Mouse (Mus musculus) heart, embryonic 11.5 days (tissue): ENCODE data around the gene Col4a2. TPM values are rescaled to one million over a fixed set of nuclear protein-coding genes. Genes with fewer than 3 reads are reported as not detected.

Source experiments
- ATAC-seq: fragments of 200-750 bp; cut with Nextera tagmentation; replicated peaks from 2 replicates; pipeline ENCODE4 v1.8.0; 2017; ENCODE audit warnings: moderate library complexity; ENCODE audit not compliant: insufficient number of reproducible peaks, low FRiP score, low TSS enrichment
- H3K27ac ChIP-seq: fragments of 300-500 bp; sonication (generic); 2 replicates; pipeline ENCODE4 v1.5.1; 2014; ENCODE audit warnings: mild to moderate bottlenecking, low read depth, low read length
- H3K27me3 ChIP-seq: fragments of 300-500 bp; sonication (generic); 2 replicates; pipeline ENCODE4 v1.6.1; 2014; ENCODE audit warnings: mild to moderate bottlenecking, low read length, mixed read lengths; ENCODE audit not compliant: control insufficient read depth, insufficient read depth
- H3K36me3 ChIP-seq: fragments of 300-500 bp; sonication (generic); 2 replicates; pipeline ENCODE4 v1.6.1; 2014; ENCODE audit warnings: mild to moderate bottlenecking, low read length, moderate library complexity, mixed read lengths; ENCODE audit not compliant: control insufficient read depth, insufficient read depth
- H3K4me1 ChIP-seq: fragments of 300-500 bp; sonication (generic); 2 replicates; pipeline ENCODE4 v1.6.1; 2014; ENCODE audit warnings: low read length; ENCODE audit not compliant: control insufficient read depth, insufficient read depth
- H3K4me2 ChIP-seq: fragments of 300-500 bp; sonication (generic); 2 replicates; pipeline ENCODE4 v1.6.1; 2014; ENCODE audit warnings: mild to moderate bottlenecking, moderate library complexity
- H3K4me3 ChIP-seq: fragments of 300-500 bp; sonication (generic); 2 replicates; pipeline ENCODE4 v1.5.1; 2014; ENCODE audit warnings: low read depth, low read length
- H3K9ac ChIP-seq: fragments of 300-500 bp; sonication (generic); 2 replicates; pipeline ENCODE4 v1.6.1; 2014; ENCODE audit warnings: mild to moderate bottlenecking, low read depth, low read length, moderate library complexity
- H3K9me3 ChIP-seq: fragments of 300-500 bp; sonication (generic); replicated peaks from 2 replicates; pipeline ENCODE4 v1.6.1; 2016; ENCODE audit warnings: low read length; ENCODE audit not compliant: control insufficient read depth
- WGBS: fragments of 180-500 bp; shearing (Covaris S2); extraction: QIAGEN DNeasy Blood & Tissue Kit; methylation state at CpG from one replicate; pipeline ENCODE4 v1.1.7; 2014; ENCODE audit not compliant: insufficient replicate concordance; 5-methylcytosine and 5-hydroxymethylcytosine counted together
- polyA plus RNA-seq: library from polyadenylated mRNA; unstranded; fragments of >200 nt; fragmentation: Nextera tagmentation; extraction: Ambion mirVana; gene quantifications from 2 replicates; pipeline ENCODE4 v1.2.1, GENCODE M21; 2014

Gene Col4a2
- polyA plus RNA-seq, 1 experiment from 2014 or later: 40.6 TPM

DNA sequence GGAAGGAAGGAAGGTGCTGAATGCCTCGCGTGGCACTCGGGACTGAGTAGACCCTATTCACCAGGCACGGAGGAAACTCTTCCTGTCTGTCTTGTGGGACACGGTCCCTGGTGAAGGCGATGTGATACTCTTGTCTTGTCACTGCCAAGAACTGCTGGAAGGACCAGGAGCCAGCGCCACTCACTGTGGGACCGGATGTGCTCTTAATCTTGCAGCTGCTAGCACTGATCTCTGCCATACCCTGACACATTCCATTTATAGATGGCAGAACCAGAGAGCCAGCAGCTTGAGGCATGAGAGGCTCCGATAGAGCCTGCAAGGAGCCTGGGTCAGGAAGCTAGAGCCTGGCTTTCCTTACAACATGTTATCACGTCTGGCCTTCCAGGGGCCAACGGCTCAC is 36.0 kb downstream of the Col4a2 start:
- Histone ChIP-seq H3K4me1 (peaks cover 47% of the 10 kb centered on the region), H3K36me3 (no peaks in the 10 kb centered on the region; the same call in 1 of the 2 replicates), H3K9ac (no peak overlapping the region), H3K27ac (peak overlapping the region; percentile 78), H3K4me3 (no peak overlapping the region), H3K9me3 (no peaks in the 10 kb centered on the region), H3K27me3 (no peaks in the 10 kb centered on the region), H3K4me2 (peak overlapping the region; percentile 35; the same call in 1 of the 2 replicates)
- 28% methylated on average over 11 of the region's 11 CpGs for WGBS
- ATAC-seq: no peak

DNA sequence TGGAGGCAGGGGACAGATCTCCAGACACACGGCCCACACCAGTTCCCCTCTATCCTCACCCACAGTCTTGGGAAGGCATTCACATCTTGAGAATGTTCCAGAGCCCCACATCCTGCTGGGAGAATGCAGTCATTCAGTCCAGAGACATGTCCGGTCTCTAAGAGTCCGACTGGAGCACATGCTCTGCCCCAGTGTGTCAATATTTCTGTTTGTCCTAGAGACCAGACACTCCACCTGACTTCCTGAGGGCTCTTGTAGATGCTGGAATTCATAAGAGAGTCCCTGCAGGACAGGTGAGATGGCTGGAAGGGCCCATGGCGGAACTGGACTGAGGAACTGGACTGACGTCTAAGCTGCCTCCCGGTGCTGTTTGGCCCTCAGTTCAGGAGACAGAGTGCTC is 38.8 kb downstream of the Col4a2 start:
- H3K9ac ChIP-seq: no peak overlapping the region
- no peak overlapping the region for H3K4me2 ChIP-seq
- no peak overlapping the region for H3K27ac ChIP-seq
- H3K9me3 ChIP-seq: no peaks in the 10 kb centered on the region
- H3K4me3 ChIP-seq: no peak overlapping the region
- no peak for ATAC-seq
- peaks cover 40% of the 10 kb centered on the region for H3K4me1 ChIP-seq
- H3K36me3 ChIP-seq: 0 out of 2 replicates have a peak, but pooled peaks cover 3% of the 10 kb centered on the region
- no peaks in the 10 kb centered on the region for H3K27me3 ChIP-seq
- 82% methylated on average over 6 of the region's 6 CpGs for WGBS

DNA sequence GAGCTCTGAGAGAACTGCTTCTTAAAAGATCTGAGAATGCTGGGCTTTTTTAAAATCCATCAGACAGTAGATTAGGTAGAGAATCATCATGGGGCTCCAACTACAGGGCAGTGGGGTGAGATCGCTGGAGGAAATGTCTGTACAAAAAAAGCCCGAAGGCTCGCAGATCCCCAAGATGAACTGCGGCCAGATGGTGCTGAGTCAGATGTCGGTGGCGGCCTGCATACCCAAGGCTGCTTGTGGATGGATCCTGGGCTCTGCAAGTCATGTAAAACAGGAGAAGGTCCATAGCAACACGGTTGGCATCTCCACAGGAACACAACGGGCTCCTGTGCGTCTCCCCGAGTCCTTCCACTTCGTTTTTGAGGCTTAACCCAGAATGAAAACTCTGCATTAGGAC is 39.9 kb downstream of the Col4a2 start:
- Histone ChIP-seq H3K4me3 (no peak overlapping the region), H3K27me3 (no peaks in the 10 kb centered on the region), H3K27ac (no peak overlapping the region), H3K9ac (no peak overlapping the region), H3K9me3 (no peaks in the 10 kb centered on the region), H3K4me2 (no peak overlapping the region), H3K36me3 (0 out of 2 replicates have a peak, but pooled peaks cover 3% of the 10 kb centered on the region), H3K4me1 (peaks cover 45% of the 10 kb centered on the region)
- ATAC-seq: no peak
- 79% methylated on average over 11 of the region's 11 CpGs for whole genome bisulfite sequencing

DNA sequence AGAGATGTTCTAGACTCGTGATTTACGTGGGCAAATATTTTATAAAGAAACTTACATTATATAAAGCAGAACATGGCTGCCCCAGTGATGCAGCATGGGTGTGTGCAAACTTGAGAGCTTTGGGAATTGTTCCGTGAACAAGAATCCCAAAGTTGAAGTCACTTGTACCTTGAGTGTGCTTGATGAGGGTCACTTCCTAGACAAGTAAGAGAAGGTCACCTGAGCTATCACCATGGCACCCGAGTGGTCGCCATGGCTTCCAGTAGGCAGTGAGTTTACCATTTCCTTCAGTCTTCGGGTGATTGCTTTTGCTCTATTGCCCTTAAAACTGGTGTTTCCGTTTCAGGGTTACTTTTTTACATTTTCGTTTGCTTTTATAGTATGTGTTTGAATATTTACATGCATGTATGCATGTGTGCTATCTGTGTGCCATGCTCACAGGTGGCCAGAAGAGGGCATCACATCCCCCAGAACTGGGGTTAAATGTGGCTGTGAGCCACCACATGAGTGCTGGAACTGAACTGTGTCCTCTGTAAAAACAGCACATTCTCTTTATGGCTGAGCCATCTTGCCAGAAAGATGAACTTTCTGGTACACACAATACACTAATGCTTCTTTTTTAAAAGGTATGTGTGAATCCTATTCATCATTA is 42.3 kb downstream of the Col4a2 start:
- ATAC-seq: no peak
- Histone ChIP-seq H3K4me1 (peaks cover 35% of the 10 kb centered on the region), H3K27ac (no peak overlapping the region), H3K36me3 (0 out of 2 replicates have a peak, but pooled peaks cover 3% of the 10 kb centered on the region), H3K9me3 (no peaks in the 10 kb centered on the region), H3K9ac (no peak overlapping the region), H3K27me3 (no peaks in the 10 kb centered on the region), H3K4me3 (no peak overlapping the region), H3K4me2 (no peak overlapping the region)
- 85% methylated on average over 8 of the region's 8 CpGs for WGBS

DNA sequence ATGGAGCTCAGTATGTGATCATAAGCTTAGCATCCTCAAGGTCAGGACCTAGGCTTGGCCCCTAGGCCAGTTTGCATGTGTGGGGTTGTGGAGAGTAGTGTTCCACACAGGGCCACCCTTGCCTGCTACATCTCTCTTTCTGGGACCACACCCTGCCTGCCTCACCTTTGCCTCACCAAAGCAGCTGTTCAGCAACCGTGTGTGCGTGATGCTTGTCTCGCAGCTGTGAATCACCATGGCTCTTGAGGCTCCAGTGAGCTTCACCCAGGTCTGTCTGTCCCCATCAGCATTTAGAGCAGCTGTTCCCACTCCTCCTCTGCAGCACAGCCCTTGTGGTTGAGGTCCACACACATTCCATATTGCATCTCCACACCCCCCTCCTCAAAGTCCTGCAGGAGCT is 43.3 kb downstream of the Col4a2 start:
- H3K4me3 ChIP-seq: no peak overlapping the region
- no peak overlapping the region for H3K27ac ChIP-seq
- ATAC-seq: no peak
- no peaks in the 10 kb centered on the region for H3K9me3 ChIP-seq
- WGBS: 94% methylated on average over 3 of the region's 3 CpGs
- peaks cover 35% of the 10 kb centered on the region for H3K4me1 ChIP-seq
- H3K4me2 ChIP-seq: no peak overlapping the region
- H3K36me3 ChIP-seq: 0 out of 2 replicates have a peak, but pooled peaks cover 3% of the 10 kb centered on the region
- H3K27me3 ChIP-seq: no peaks in the 10 kb centered on the region
- H3K9ac ChIP-seq: no peak overlapping the region

DNA sequence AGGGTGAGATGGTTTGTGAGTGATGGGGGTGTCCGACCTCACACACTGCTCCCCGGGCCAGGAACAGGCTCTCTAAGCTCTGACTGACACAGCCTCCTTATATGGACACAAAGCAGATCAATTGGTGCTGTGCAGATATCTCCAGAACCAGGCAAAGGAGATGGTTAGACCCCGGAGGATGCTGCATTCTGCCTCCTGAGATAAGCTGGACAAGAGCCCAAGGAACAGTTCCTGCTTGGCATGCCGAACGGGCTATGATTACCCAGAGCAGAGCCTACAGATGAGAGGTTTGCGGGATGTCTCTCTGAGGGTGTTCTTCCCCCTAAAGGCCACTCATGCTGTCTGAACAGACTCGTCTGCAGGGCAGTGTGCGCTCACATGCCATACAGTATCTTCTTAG is 44.2 kb downstream of the Col4a2 start:
- peaks cover 37% of the 10 kb centered on the region for H3K4me1 ChIP-seq
- no peak overlapping the region for H3K9ac ChIP-seq
- no peak for ATAC-seq
- no peak overlapping the region for H3K4me3 ChIP-seq
- no peaks in the 10 kb centered on the region for H3K27me3 ChIP-seq
- H3K9me3 ChIP-seq: no peaks in the 10 kb centered on the region
- peak overlapping the region; percentile 66; the same call in 1 of the 2 replicates for H3K27ac ChIP-seq
- H3K4me2 ChIP-seq: no peak overlapping the region
- 29% methylated on average over 8 of the region's 8 CpGs for WGBS
- H3K36me3 ChIP-seq: 0 out of 2 replicates have a peak, but pooled peaks cover 3% of the 10 kb centered on the region

DNA sequence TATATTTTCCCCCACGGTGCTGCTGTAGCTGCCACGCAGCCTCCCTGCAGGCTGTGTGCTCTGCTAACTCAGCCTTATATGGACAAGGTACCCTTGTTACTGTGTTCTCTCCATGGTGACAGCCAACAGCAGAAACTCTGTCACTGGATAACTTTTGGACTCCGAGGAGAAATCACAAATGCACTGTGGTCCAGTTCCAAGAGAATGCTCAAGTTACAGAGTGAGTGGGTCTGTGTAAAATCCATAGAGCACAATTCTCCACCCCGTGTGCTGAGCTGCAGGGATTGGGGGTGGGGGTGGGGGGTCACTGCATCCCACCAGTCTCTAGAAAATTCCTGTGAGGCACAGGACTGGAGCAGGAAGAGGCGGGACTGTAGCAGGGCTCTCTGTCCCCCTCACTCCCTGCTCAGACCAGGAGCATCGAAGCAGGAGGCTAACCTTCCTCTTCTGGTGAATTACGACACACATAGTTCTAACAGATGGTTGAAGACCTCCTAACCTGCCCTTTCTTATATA is 45.4 kb downstream of the Col4a2 start:
- Histone ChIP-seq H3K4me2 (no peak overlapping the region), H3K4me3 (no peak overlapping the region), H3K27me3 (no peaks in the 10 kb centered on the region), H3K9ac (peak overlapping the region; percentile 16; the same call in 1 of the 2 replicates), H3K9me3 (no peaks in the 10 kb centered on the region), H3K36me3 (0 out of 2 replicates have a peak, but pooled peaks cover 3% of the 10 kb centered on the region), H3K27ac (peak overlapping the region; percentile 66), H3K4me1 (peaks cover 49% of the 10 kb centered on the region)
- 34% methylated on average over 7 of the region's 7 CpGs for WGBS
- ATAC-seq: no peak

DNA sequence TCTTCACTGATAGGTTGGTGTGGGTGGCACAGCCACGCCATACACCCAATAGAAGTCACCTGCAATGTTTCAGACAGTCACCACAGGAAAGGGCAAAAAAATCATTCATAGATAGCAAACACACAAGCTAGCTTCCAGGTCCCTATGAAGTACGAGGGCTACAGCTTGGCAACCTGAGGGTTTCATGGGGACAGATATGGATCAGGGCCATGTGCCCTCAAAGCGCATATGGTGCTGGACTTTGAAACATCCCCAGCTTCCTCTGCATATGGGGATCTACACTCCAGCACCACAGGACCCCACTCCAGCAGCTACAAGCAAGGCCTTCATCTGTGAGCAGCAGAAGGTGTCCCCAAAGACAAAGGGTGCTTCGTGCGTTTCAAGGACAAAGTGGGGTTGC is 47.2 kb downstream of the Col4a2 start:
- 0 out of 2 replicates have a peak overlapping the region, but pooled peaks have one; percentile 22 for H3K27ac ChIP-seq
- 0 out of 2 replicates have a peak, but pooled peaks cover 3% of the 10 kb centered on the region for H3K36me3 ChIP-seq
- no peaks in the 10 kb centered on the region for H3K9me3 ChIP-seq
- 77% methylated on average over 5 of the region's 5 CpGs for WGBS
- no peak overlapping the region for H3K4me3 ChIP-seq
- H3K4me1 ChIP-seq: peaks cover 68% of the 10 kb centered on the region
- H3K4me2 ChIP-seq: no peak overlapping the region
- ATAC-seq: no peak
- no peaks in the 10 kb centered on the region for H3K27me3 ChIP-seq
- H3K9ac ChIP-seq: no peak overlapping the region
